Mouse (Mus musculus): ENCODE data around the gene C130050O18Rik.

DNA sequence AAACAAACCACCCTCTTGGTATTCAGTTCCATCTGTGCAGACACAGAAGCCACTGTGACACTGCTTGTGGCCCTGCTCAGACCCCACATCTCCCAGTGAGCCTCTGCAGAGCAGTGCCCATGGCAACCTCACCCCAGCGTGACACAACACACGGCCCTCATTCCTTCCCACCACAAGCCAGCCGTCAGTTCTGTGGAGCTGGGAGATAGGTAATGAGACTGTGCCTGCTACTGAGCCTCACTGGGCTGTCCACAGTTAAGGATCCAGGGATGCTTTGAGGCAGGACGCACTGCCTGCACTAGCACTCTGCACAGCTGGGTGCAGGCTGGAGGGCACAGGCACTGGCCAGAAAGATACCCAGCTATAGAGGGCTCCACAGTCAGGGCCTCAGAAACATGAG, 44.8 kb downstream of the C130050O18Rik start:
- TF ChIP-seq CTCF (IDR thresholded peaks at IDR 0.05; ENCODE audit: low read depth) (no peak), EP300 (IDR thresholded peaks at IDR 0.05; ENCODE audit: low read depth) (no peak)

Data from liver, embryonic 14.5 days (tissue).